Mouse (Mus musculus) forebrain, embryonic 11.5 days (tissue): ENCODE data around the gene Atp6v1b1. TPM values are rescaled to one million over a fixed set of nuclear protein-coding genes. Genes with fewer than 3 reads are reported as not detected.
A peak's percentile ranks its signal among the peaks of the same experiment; 100 is the strongest.

Experiments
- ATAC-seq: fragments of 200-750 bp; cut with Nextera tagmentation; replicated peaks from 2 replicates; pipeline ENCODE4 v1.8.0; 2017; ENCODE audit warnings: moderate TSS enrichment; ENCODE audit not compliant: low FRiP score
- DNase-seq: peaks from one replicate; pipeline ENCODE4 v3.0.0-alpha.2; 2017; ENCODE audit warnings: low spot score
- H3K27ac ChIP-seq: fragments of 300-500 bp; sonication (generic); 2 replicates; pipeline ENCODE4 v1.5.1; 2014; ENCODE audit warnings: low read depth, low read length
- H3K27me3 ChIP-seq: fragments of 300-500 bp; sonication (generic); 2 replicates; pipeline ENCODE4 v1.6.1; 2014; ENCODE audit warnings: mild to moderate bottlenecking, low read length, mixed read lengths; ENCODE audit not compliant: control insufficient read depth, insufficient read depth
- H3K36me3 ChIP-seq: fragments of 300-500 bp; sonication (generic); 2 replicates; pipeline ENCODE4 v1.6.1; 2014; ENCODE audit warnings: mild to moderate bottlenecking, low read length, moderate library complexity, mixed read lengths; ENCODE audit not compliant: control insufficient read depth, insufficient read depth
- H3K4me1 ChIP-seq: fragments of 300-500 bp; sonication (generic); replicated peaks from 2 replicates; pipeline ENCODE4 v1.6.1; 2014; ENCODE audit warnings: low read length, mixed read lengths; ENCODE audit not compliant: control insufficient read depth, insufficient read depth
- H3K4me2 ChIP-seq: fragments of 300-500 bp; sonication (generic); 2 replicates; pipeline ENCODE4 v1.6.1; 2014; ENCODE audit warnings: low read depth, mild to moderate bottlenecking, low read length, moderate library complexity, mixed read lengths; ENCODE audit not compliant: severe bottlenecking
- H3K4me3 ChIP-seq: fragments of 300-500 bp; sonication (generic); 2 replicates; pipeline ENCODE4 v1.5.1; 2014; ENCODE audit warnings: low read depth, low read length
- H3K9ac ChIP-seq: fragments of 300-500 bp; sonication (generic); 2 replicates; pipeline ENCODE4 v1.6.1; 2014; ENCODE audit warnings: low read length
- H3K9me3 ChIP-seq: fragments of 300-500 bp; sonication (generic); 2 replicates; pipeline ENCODE4 v1.6.1; 2016; ENCODE audit warnings: low read length, mixed read lengths; ENCODE audit not compliant: control insufficient read depth
- WGBS: fragments of 180-500 bp; shearing (Covaris S2); extraction: QIAGEN DNeasy Blood & Tissue Kit; methylation state at CpG from one replicate; pipeline ENCODE4 v1.1.7; 2014; 5-methylcytosine and 5-hydroxymethylcytosine counted together
- polyA plus RNA-seq: library from polyadenylated mRNA; unstranded; fragments of >200 nt; fragmentation: Nextera tagmentation; extraction: Ambion mirVana; gene quantifications from 2 replicates; pipeline ENCODE4 v1.2.1, GENCODE M21; 2014

The Atp6v1b1 gene
- polyA plus RNA-seq, 1 experiment from 2014 or later = not detected

DNA sequence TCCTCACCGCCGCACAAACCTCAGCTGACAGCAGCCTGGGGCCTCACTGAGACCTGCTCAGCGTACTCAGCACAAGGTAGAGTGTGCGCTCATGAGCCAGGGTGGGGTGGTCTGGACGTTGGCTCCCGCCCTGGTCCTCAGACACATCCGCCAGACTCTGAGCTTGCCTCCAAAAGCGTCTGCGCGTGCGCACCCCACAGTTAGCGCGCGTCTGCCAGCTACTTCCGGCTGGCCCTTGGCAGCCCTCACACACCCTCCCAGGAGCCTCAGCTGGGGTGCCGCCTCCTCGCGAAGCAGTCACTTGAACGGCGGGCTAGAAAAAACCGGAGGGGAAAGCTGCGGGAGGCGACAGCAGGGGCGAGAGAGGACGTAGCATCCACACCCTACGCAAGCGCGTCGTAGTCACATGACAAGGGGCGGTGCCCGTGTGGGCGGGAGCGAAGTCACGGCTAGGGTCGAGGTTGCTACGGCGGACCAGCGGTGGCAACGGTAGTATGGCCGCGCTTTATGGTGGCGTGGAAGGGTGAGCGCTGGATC lies 52.0 kb downstream of the Atp6v1b1 start, which contains the start of gene Nagk:
Nagk (plus strand) TSS at position 223 of the 537 bp plus-strand sequence.
- H3K9me3 ChIP-seq = no peaks in the 10 kb centered on the region
- ATAC-seq = peak; percentile 96
- under 1% methylated on average over 43 of the region's 43 CpGs for WGBS

DNA sequence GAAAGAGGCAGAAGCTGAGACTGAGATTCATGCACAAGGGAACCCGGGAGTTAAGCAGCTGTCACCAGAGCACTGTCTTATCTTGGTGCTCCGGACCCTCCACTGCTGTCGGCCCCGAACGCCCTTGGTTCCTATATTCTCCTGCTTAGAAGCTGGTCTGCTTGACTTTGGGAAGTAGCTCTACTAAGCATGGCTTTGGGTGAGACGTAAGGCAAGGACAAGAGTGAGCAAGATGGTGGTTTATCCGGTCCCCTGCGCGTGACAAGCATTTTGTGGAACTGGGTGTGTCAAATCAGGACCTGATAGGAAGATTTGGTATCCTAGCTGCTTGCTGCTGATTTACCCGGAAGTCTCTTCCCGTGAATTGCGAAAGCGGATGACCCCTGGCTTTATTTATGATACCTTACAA lies 52.7 kb downstream of the Atp6v1b1 start:
- H3K27me3 ChIP-seq = no peaks in the 10 kb centered on the region
- DNase-seq (no peak), ATAC-seq (no peak; the same call in 1 of the 2 replicates)
- no peaks in the 10 kb centered on the region for H3K36me3 ChIP-seq
- H3K4me2 ChIP-seq = peak overlapping the region; percentile 95
- peak overlapping the region; percentile 91 for H3K27ac ChIP-seq
- no peaks in the 10 kb centered on the region for H3K9me3 ChIP-seq
- peaks cover 4% of the 10 kb centered on the region; the same call in 1 of the 2 replicates for H3K4me1 ChIP-seq
- peak overlapping the region; percentile 66 for H3K4me3 ChIP-seq
- 17% methylated on average over 13 of the region's 13 CpGs for WGBS
- peak overlapping the region; percentile 78 for H3K9ac ChIP-seq

More for the DNA sequence above, 52.0 kb downstream of the Atp6v1b1 start, which contains the start of gene Nagk:
- Histone ChIP-seq H3K4me1 (peaks cover 4% of the 10 kb centered on the region; the same call in 1 of the 2 replicates), H3K27ac (peak within 1 kb of the TSS; percentile 91), H3K4me2 (peak within 1 kb of the TSS; percentile 95), H3K36me3 (no peaks in the 10 kb centered on the region), H3K4me3 (peak within 1 kb of the TSS; percentile 66), H3K27me3 (no peaks in the 10 kb centered on the region), H3K9ac (peak within 1 kb of the TSS; percentile 78)
- DNase-seq = peak; percentile 95

DNA sequence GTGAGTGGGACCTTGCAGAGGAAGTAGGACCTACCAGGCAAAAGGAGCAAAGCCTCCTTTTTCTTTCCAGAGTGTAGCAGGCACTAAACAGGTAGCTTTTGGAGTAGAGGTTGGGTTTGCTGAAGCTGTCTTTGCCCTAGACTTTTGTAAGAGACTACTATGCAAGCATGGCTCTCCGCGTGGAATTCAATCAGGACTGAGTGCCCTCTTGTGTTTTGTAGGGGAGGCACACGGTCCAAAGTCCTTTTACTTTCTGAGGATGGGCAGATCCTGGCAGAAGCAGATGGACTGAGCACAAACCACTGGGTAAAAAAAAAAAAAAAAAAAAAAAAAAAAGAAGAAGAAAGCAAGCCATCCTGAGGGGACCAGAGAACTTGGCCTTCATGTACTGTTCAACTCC lies 53.9 kb downstream of the Atp6v1b1 start:
- Histone ChIP-seq H3K9me3 (no peaks in the 10 kb centered on the region), H3K4me1 (peaks cover 4% of the 10 kb centered on the region; the same call in 1 of the 2 replicates), H3K27me3 (no peaks in the 10 kb centered on the region), H3K27ac (no peak overlapping the region), H3K4me2 (no peak overlapping the region), H3K4me3 (no peak overlapping the region), H3K36me3 (no peaks in the 10 kb centered on the region), H3K9ac (no peak overlapping the region)
- DNase-seq = no peak
- ATAC-seq = no peak
- 62% methylated on average over 3 of the region's 3 CpGs for WGBS

- H3K36me3 ChIP-seq = no peaks in the 10 kb centered on the region
- ATAC-seq = no peak
- DNase-seq = no peak
Observed at GRCm38 (mm10) chr6:83802033-83802432, 59.2 kb downstream of the Atp6v1b1 start.

GRCm38 (mm10) chr6:83802846-83803245 lies 60.1 kb downstream of the Atp6v1b1 start:
- 92% methylated on average over 3 of the region's 3 CpGs for WGBS
- H3K9ac ChIP-seq = no peak overlapping the region
- DNase-seq (no peak), ATAC-seq (no peak)
- H3K4me2 ChIP-seq = no peak overlapping the region
- no peaks in the 10 kb centered on the region; the same call in 1 of the 2 replicates for H3K36me3 ChIP-seq
- no peak overlapping the region for H3K27ac ChIP-seq
- H3K4me1 ChIP-seq = no peaks in the 10 kb centered on the region
- H3K27me3 ChIP-seq = no peaks in the 10 kb centered on the region
- H3K9me3 ChIP-seq = no peaks in the 10 kb centered on the region
- no peak overlapping the region for H3K4me3 ChIP-seq

More at GRCm38 (mm10) chr6:83802033-83802432, 59.2 kb downstream of the Atp6v1b1 start:
- Histone ChIP-seq H3K27ac (no peak overlapping the region), H3K27me3 (no peaks in the 10 kb centered on the region), H3K9me3 (no peaks in the 10 kb centered on the region), H3K4me3 (no peak overlapping the region), H3K4me2 (no peak overlapping the region), H3K9ac (no peak overlapping the region), H3K4me1 (no peaks in the 10 kb centered on the region)
- WGBS = 92% methylated on average over 5 of the region's 5 CpGs

Other genes starting within 250 kb of the Atp6v1b1 start
- gene Dguok, start 236.0 kb upstream of the Atp6v1b1 start, polyA plus RNA-seq = 57.9 and 60.6 TPM in 2 replicates
- gene Actg2, start 206.7 kb upstream of the Atp6v1b1 start, polyA plus RNA-seq = 2.3 and 3.1 TPM in 2 replicates
- gene Stambp, start 170.3 kb upstream of the Atp6v1b1 start, polyA plus RNA-seq = 20.5 and 21.6 TPM in 2 replicates
- not detected in 2 replicates for gene Clec4f, start 86.8 kb upstream of the Atp6v1b1 start, polyA plus RNA-seq
- not detected in 2 replicates for gene Cd207, start 65.1 kb upstream of the Atp6v1b1 start, polyA plus RNA-seq
- 0.21 and 0.60 TPM in 2 replicates for gene Vax2, start 31.7 kb upstream of the Atp6v1b1 start, polyA plus RNA-seq
- 0.25 TPM in 1 of 2 replicates, not detected in the other for gene Ankrd53, start 19.7 kb downstream of the Atp6v1b1 start, polyA plus RNA-seq
- 61.1 and 68.0 TPM in 2 replicates for gene Tex261, start 32.8 kb downstream of the Atp6v1b1 start, polyA plus RNA-seq
- 36.0 and 37.4 TPM in 2 replicates for gene Nagk, start 52.0 kb downstream of the Atp6v1b1 start, polyA plus RNA-seq
- 24.8 and 27.5 TPM in 2 replicates for gene Paip2b, start 88.8 kb downstream of the Atp6v1b1 start, polyA plus RNA-seq
- 97.5 and 108 TPM in 2 replicates for gene Zfp638, start 124.1 kb downstream of the Atp6v1b1 start, polyA plus RNA-seq